Mouse (Mus musculus): Measurements from ENCODE around the gene Magoh.

DNA sequence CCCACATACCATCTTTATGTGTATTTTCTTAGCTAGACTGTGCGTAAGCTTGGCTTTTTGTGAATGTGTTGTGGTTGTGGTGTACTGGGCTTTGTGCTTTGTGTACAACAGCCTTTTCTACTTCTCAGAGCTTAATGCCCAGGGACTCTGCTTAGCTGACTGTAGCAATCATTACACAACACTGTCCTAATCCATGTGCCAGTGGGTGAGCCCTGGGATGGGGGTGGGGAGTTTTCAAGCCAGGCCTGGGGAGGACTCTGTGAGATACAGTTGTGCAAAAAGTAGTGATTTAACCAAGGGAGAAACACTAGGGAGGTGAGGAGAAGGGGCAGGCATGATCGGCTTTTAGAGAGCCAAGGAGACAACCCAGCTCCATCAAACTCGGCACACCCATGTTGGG lies 20.7 kb downstream of the Magoh start:
- TF ChIP-seq CTCF (IDR thresholded peaks at IDR 0.05 in 2 of 3, conservative IDR thresholded peaks at IDR 0.05 in 1 of 3; ENCODE audit: control insufficient read depth in 1 of 3, insufficient read depth in 1 of 3, low read depth in 2 of 3, low read length in 3 of 3, poor library complexity in 1 of 3, severe bottlenecking in 1 of 3) (no peak), TCF12 (IDR thresholded peaks at IDR 0.05; ENCODE audit: low read depth, low read length) (no peak), EP300 (IDR thresholded peaks at IDR 0.05; ENCODE audit: low read depth in 1 of 2, low read length in 2 of 2) (no peak), MAX (IDR thresholded peaks at IDR 0.05; ENCODE audit: low read length) (no peak), POLR2AphosphoS2 (IDR thresholded peaks at IDR 0.05; ENCODE audit: low read length) (no peak)

Measured in MEL (cell line).